Mouse (Mus musculus) bone marrow, adult 2 months (tissue): ENCODE measurements at regions not wholly inside any gene's neighbourhood (a gene's known extent, or its start where the extent isn't known, plus 50 kb on each side); places are given as distances from the start of the nearest gene placed in this dataset.

Experiments used
- H3K27ac ChIP-seq: fragments of 200-500 bp; 2 replicates; pipeline ENCODE4 v1.5.1; 2012; ENCODE audit warnings: low read depth, mild to moderate bottlenecking, control low read depth, inconsistent platforms, low read length; ENCODE audit not compliant: control insufficient read depth, poor library complexity, insufficient read depth
- H3K4me1 ChIP-seq: fragments of 200-500 bp; 2 replicates; pipeline ENCODE4 v1.6.1; 2011; ENCODE audit warnings: low read length; ENCODE audit not compliant: control insufficient read depth, insufficient read depth
- H3K4me3 ChIP-seq: fragments of 200-500 bp; replicated peaks from 2 replicates; pipeline ENCODE3; 2011; ENCODE audit warnings: mild to moderate bottlenecking, low read depth, low read length, control low read depth; ENCODE audit not compliant: control insufficient read depth
- CTCF ChIP-seq: fragments of 200-500 bp; IDR thresholded peaks from 2 replicates; pipeline ENCODE4 v1.5.1; 2011; ENCODE audit warnings: low read length, control low read depth; ENCODE audit not compliant: control insufficient read depth, insufficient read depth
- POLR2A ChIP-seq: fragments of 200-500 bp; IDR thresholded peaks from 2 replicates; pipeline ENCODE4 v1.6.1; 2011; ENCODE audit warnings: low read depth, mild to moderate bottlenecking, control low read depth, low read length, borderline replicate concordance; ENCODE audit not compliant: control insufficient read depth
- WGBS: fragments of 180-500 bp; shearing (Covaris S2); methylation state at CpG from one replicate; pipeline ENCODE4 v1.1.7; 2018; 5-methylcytosine and 5-hydroxymethylcytosine counted together

GRCm38 (mm10) chr8:8256327-8256726 lies 404.7 kb downstream of the Efnb2 start:
- Histone ChIP-seq H3K27ac (no peak overlapping the region), H3K4me3 (no peak overlapping the region), H3K4me1 (no peaks in the 10 kb centered on the region)
- no peak for TF ChIP-seq POLR2A
- TF ChIP-seq CTCF = no peak
- 71% methylated on average over 1 of the region's 1 CpGs for WGBS

- no peaks in the 10 kb centered on the region for H3K4me1 ChIP-seq
- no peak overlapping the region for H3K4me3 ChIP-seq
- TF ChIP-seq POLR2A (no peak), CTCF (no peak)
- WGBS = 87% methylated on average over 3 of the region's 3 CpGs
- H3K27ac ChIP-seq = no peak overlapping the region
Observed at GRCm38 (mm10) chr8:8254446-8254845, 406.6 kb downstream of the Efnb2 start.

GRCm38 (mm10) chr8:8244599-8244998 lies 416.4 kb downstream of the Efnb2 start:
- TF ChIP-seq CTCF (no peak), POLR2A (no peak)
- WGBS = 79% methylated on average over 1 of the region's 1 CpGs
- Histone ChIP-seq H3K27ac (no peak overlapping the region), H3K4me1 (no peaks in the 10 kb centered on the region), H3K4me3 (no peak overlapping the region)

GRCm38 (mm10) chr8:8241755-8242501 lies 419.1 kb downstream of the Efnb2 start:
- no peak overlapping the region for H3K4me3 ChIP-seq
- no peaks in the 10 kb centered on the region for H3K4me1 ChIP-seq
- 58% methylated on average over 3 of the region's 3 CpGs for WGBS
- no peak overlapping the region for H3K27ac ChIP-seq
- no peak for TF ChIP-seq CTCF

- H3K4me3 ChIP-seq = no peak overlapping the region
- H3K4me1 ChIP-seq = no peaks in the 10 kb centered on the region
- 80% methylated on average over 9 of the region's 9 CpGs for WGBS
- no peak for TF ChIP-seq CTCF
- no peak for TF ChIP-seq POLR2A
- no peak overlapping the region for H3K27ac ChIP-seq
Observed at GRCm38 (mm10) chr8:8241051-8241688, 419.9 kb downstream of the Efnb2 start.

- H3K4me3 ChIP-seq = no peak overlapping the region
- H3K27ac ChIP-seq = no peak overlapping the region
- TF ChIP-seq POLR2A (no peak), CTCF (no peak)
- no peaks in the 10 kb centered on the region for H3K4me1 ChIP-seq
- WGBS = 6% methylated on average over 12 of the region's 12 CpGs
Observed at GRCm38 (mm10) chr8:8239489-8239888, 421.6 kb downstream of the Efnb2 start.

GRCm38 (mm10) chr8:8238051-8238450 lies 423.0 kb downstream of the Efnb2 start:
- Histone ChIP-seq H3K4me1 (no peaks in the 10 kb centered on the region), H3K27ac (no peak overlapping the region), H3K4me3 (no peak overlapping the region)
- TF ChIP-seq POLR2A (no peak), CTCF (no peak)
- 82% methylated on average over 6 of the region's 6 CpGs for WGBS

GRCm38 (mm10) chr8:8233616-8234015 lies 427.4 kb downstream of the Efnb2 start:
- no peaks in the 10 kb centered on the region for H3K4me1 ChIP-seq
- WGBS = 76% methylated on average over 3 of the region's 3 CpGs
- no peak overlapping the region for H3K4me3 ChIP-seq
- TF ChIP-seq POLR2A = no peak
- no peak for TF ChIP-seq CTCF
- H3K27ac ChIP-seq = no peak overlapping the region

GRCm38 (mm10) chr8:8233156-8233555 lies 427.9 kb downstream of the Efnb2 start:
- 82% methylated on average over 4 of the region's 4 CpGs for WGBS

More at GRCm38 (mm10) chr8:8233156-8233555, 427.9 kb downstream of the Efnb2 start:
- Histone ChIP-seq H3K4me1 (no peaks in the 10 kb centered on the region), H3K4me3 (no peak overlapping the region), H3K27ac (no peak overlapping the region)
- TF ChIP-seq POLR2A (no peak), CTCF (no peak)
